8 mouse cellular contexts compared by ENCODE assay signal in genomic region chr2:27680058-27680457, GRCm38 (mm10). TPM values are rescaled to one million over a fixed set of nuclear protein-coding genes. Genes with fewer than 3 reads are reported as not detected.
DNase-seq lines count a peak whose midpoint lies in the region; ATAC-seq lines count a peak whose summit lies in the region.

No protein-coding gene starts in this region.

- intact Hi-C loops in gastrocnemius, postnatal 36 days (cut with DNase I), result no loop called here

- H3K4me2 ChIP-seq in lung, embryonic 16.5 days (ENCODE audit: low read depth, low read length), result peak overlapping the region; percentile 75
- H3K4me2 ChIP-seq in kidney, embryonic 16.5 days (replicated peaks; ENCODE audit: low read depth, low read length), result peak overlapping the region; percentile 94
- peak overlapping the region; percentile 85 for H3K4me2 ChIP-seq in neural tube, embryonic 12.5 days (replicated peaks)

- peaks cover 64% of the 10 kb centered on the region for H3K4me1 ChIP-seq in lung, embryonic 16.5 days (replicated peaks; ENCODE audit: control insufficient read depth, insufficient read depth, low read length)
- peaks cover 64% of the 10 kb centered on the region for H3K4me1 ChIP-seq in kidney, embryonic 16.5 days (ENCODE audit: insufficient read depth, low read length)
- peaks cover 79% of the 10 kb centered on the region for H3K4me1 ChIP-seq in neural tube, embryonic 12.5 days

- no peak; the same call in 1 of the 2 replicates for ATAC-seq in lung, embryonic 16.5 days (ENCODE audit: low read depth)
- ATAC-seq in kidney, embryonic 16.5 days (ENCODE audit: low FRiP score, low TSS enrichment), result no peak
- no peak for ATAC-seq in neural tube, embryonic 12.5 days (ENCODE audit: low FRiP score, low read depth)
- no peak for ATAC-seq in megakaryocyte-erythroid progenitor cell, adult 5-6 weeks (replicated peaks; ENCODE audit: low FRiP score, low TSS enrichment, poor library complexity, severe bottlenecking)

- peak overlapping the region; percentile 97 for H3K27ac ChIP-seq in lung, embryonic 16.5 days (ENCODE audit: low read length)
- H3K27ac ChIP-seq in kidney, embryonic 16.5 days (ENCODE audit: low read length), result peak overlapping the region; percentile 44
- H3K27ac ChIP-seq in neural tube, embryonic 12.5 days, result no peak overlapping the region

- H3K9ac ChIP-seq in lung, embryonic 16.5 days (ENCODE audit: low read length), result peak overlapping the region; percentile 98
- peak overlapping the region; percentile 93 for H3K9ac ChIP-seq in kidney, embryonic 16.5 days (replicated peaks; ENCODE audit: low read length)
- H3K9ac ChIP-seq in neural tube, embryonic 12.5 days, result peak overlapping the region; percentile 1; the same call in 1 of the 2 replicates

- H3K36me3 ChIP-seq in lung, embryonic 16.5 days (ENCODE audit: control insufficient read depth, insufficient read depth, low read length), result no peaks in the 10 kb centered on the region
- H3K36me3 ChIP-seq in kidney, embryonic 16.5 days (ENCODE audit: insufficient read depth, low read length), result no peaks in the 10 kb centered on the region
- no peaks in the 10 kb centered on the region for H3K36me3 ChIP-seq in neural tube, embryonic 12.5 days

- 41% methylated on average over 6 of the region's 6 CpGs for WGBS in lung, embryonic 16.5 days
- WGBS in kidney, embryonic 16.5 days, result 62% methylated on average over 6 of the region's 6 CpGs
- WGBS in neural tube, embryonic 12.5 days, result 73% methylated on average over 6 of the region's 6 CpGs

- H3K9me3 ChIP-seq in lung, embryonic 16.5 days (ENCODE audit: control insufficient read depth, low read length), result no peaks in the 10 kb centered on the region
- no peaks in the 10 kb centered on the region for H3K9me3 ChIP-seq in kidney, embryonic 16.5 days (ENCODE audit: low read length)
- no peaks in the 10 kb centered on the region for H3K9me3 ChIP-seq in neural tube, embryonic 12.5 days

- H3K4me3 ChIP-seq in lung, embryonic 16.5 days (ENCODE audit: low read length), result peak overlapping the region; percentile 15
- no peak overlapping the region for H3K4me3 ChIP-seq in kidney, embryonic 16.5 days (ENCODE audit: low read length)
- H3K4me3 ChIP-seq in neural tube, embryonic 12.5 days, result no peak overlapping the region

- DNase-seq in lung, postnatal 4 days, result no peak
- DNase-seq in gastrocnemius, postnatal 36 days, result peak; percentile 34 to 58
- no peak for DNase-seq in B cell, adult 2 months
- DNase-seq in cerebellum, adult 11-12 months, result no peak

- H3K27me3 ChIP-seq in lung, embryonic 16.5 days (ENCODE audit: control insufficient read depth, insufficient read depth, low read depth, low read length), result no peaks in the 10 kb centered on the region
- H3K27me3 ChIP-seq in kidney, embryonic 16.5 days (ENCODE audit: insufficient read depth, low read length), result no peaks in the 10 kb centered on the region
- peaks cover 4% of the 10 kb centered on the region; the same call in 1 of the 2 replicates for H3K27me3 ChIP-seq in neural tube, embryonic 12.5 days (replicated peaks)

RNA-seq across cellular contexts. Expression of gene Rxra, which starts 3.8 kb away (rescaled TPM):
- polyA plus RNA-seq in lung, embryonic 16.5 days (2015; fragmentation: Nextera tagmentation; extraction: Ambion mirVana), result 11.3 TPM in 2 replicates
- total RNA-seq in gastrocnemius, postnatal 36 days (2021), result 100 to 1,000 TPM in 1 of 2 experiments, 10 to 100 TPM in 1; 95.6 to 103 TPM
- 11.0 and 11.6 TPM in 2 replicates for polyA plus RNA-seq in kidney, embryonic 16.5 days (2015; fragmentation: Nextera tagmentation; extraction: Ambion mirVana)
- 6.6 and 7.3 TPM in 2 replicates for polyA plus RNA-seq in neural tube, embryonic 12.5 days (2016; fragmentation: Nextera tagmentation; extraction: Ambion mirVana)
- total RNA-seq in megakaryocyte-erythroid progenitor cell, adult 5-6 weeks (2014; fragmentation: Nextera tagmentation), result 4.6 and 7.0 TPM in 2 replicates
- total RNA-seq in megakaryocyte-erythroid progenitor cell, adult 5-6 weeks (2017), result 2.8 and 8.0 TPM in 2 replicates

Comparison
In these comparisons a context has a peak if more than half of its experiments do, and no peak if none do; other contexts are left out.
1. H3K9ac ChIP-seq: peak in every context shown above with its lines; median percentile 98 in lung, embryonic 16.5 days; 93 in kidney, embryonic 16.5 days; 1 in neural tube, embryonic 12.5 days.
2. DNase-seq: peak in gastrocnemius, postnatal 36 days (2 of 2); none in lung, postnatal 4 days (0 of 2), B cell, adult 2 months (0 of 2) and cerebellum, adult 11-12 months (single experiment).
3. Peak in every context shown above with its lines, with median percentiles within 50 percentile points of each other: H3K4me2 ChIP-seq.